Mouse (Mus musculus): Measurements from ENCODE around the gene Fes. TPM values are rescaled to one million over a fixed set of nuclear protein-coding genes. Genes with fewer than 3 reads are reported as not detected.

Gene Fes
- polyA plus RNA-seq (2015; fragmentation: Nextera tagmentation; extraction: Ambion mirVana): 2.5 and 5.3 TPM in 2 replicates

DNA sequence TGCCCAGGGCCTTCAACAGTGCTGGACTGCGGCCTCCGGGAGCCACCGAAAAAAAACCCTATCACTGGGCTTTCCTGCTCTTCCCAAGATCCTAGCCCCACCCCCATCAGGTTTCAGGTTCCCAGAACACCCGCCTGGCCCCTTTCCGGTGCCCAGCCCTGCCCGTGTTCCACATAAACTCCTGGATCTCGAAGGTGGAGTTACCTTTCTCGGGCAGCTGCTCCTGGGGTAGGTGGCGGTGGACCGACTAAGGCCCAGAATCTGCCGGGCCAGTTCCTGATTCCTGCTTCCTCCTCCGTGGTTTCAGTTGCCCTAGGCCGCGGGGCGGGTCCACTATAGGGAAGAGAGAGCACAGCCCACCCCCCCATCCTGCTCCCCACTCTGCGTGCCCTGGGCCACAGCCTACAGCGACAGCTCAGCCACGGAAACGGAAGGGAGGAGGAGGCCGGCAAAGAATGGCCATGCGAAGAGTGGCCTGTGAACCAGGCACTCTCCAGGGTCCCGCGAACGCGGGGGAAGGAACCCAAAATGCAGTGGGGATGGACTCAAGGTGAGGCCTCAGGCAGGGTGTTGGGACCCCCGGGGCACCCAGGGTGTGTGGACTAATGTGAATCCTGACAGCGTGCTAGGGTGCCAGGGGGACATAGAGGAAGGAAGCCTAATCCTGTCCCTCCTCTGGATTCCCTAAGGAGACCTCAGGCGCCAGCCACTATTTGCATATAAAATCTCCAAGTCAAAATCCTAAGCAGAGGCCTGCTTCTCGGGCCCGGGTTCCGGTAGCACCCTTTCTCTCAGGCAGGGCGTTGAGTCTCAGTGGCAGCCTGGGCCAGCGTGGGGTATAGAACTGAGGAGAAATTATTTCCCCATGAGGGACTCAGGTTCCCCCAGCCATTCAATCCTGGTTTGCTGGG is at the start of gene Fes:
TSS of gene Fes (minus strand) at position 314 of the 911 bp plus-strand sequence.

GRCm38 (mm10) chr7:80405188-80405695 is 17.5 kb upstream of the Fes start, which contains the start of gene Furin:
Gene Furin, minus strand, starts transcription at chr7:80405436.

DNA sequence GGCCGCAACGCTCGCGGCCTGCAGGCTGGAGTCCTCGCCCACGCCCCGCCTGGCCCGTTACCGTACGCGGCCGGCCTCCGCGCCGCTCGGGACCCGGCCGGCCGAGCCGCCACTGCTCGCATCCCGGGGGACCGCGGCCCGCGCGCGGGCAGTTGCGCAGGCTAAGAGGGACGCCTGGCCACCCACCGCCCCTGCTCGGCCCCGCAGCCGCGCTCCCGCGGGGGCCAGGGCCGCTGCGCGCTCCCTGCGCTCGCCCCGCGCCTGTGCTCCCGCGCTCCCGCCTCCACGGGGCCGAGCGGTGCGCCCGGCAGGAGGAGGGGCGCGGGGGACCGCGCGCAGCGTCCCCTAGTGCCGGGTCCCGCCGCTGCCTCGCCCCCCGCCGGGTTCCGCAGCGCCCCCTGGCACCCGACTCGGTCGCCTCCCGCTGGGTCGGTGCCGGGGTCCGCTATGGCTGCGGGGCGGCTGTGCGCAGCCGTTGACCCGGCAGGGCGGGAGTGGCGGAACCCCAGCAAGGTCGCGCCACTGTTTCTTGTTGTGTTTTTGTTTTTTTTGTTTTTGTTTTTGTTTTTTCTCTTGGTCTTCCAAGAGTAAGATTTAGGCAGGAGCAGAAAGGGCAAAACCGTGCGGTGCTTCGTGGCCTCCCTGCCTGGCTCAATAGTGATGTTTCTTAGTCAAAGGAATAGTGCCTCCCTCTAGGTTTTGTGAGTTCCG is 16.6 kb downstream of the Fes start, which contains the start of gene Man2a2:
TSS of gene Man2a2 (minus strand) at position 335 of the 711 bp plus-strand sequence.

GRCm38 (mm10) chr7:80342858-80343257 is 44.9 kb downstream of the Fes start, which contains the start of gene Hddc3:
Gene Hddc3, plus strand, starts transcription at chr7:80343104.

GRCm38 (mm10) chr7:80340793-80341192 is 47.0 kb downstream of the Fes start, which contains the start of gene Unc45a:
Gene Unc45a, minus strand, starts transcription at chr7:80341005.

Other genes starting within 250 kb of the Fes start
- 27.4 and 30.5 TPM in 2 replicates for gene Sema4b, start 201.1 kb downstream of the Fes start, polyA plus RNA-seq (2015; fragmentation: Nextera tagmentation; extraction: Ambion mirVana)
- gene Cib1, start 155.1 kb downstream of the Fes start, polyA plus RNA-seq (2015; fragmentation: Nextera tagmentation; extraction: Ambion mirVana): 52.4 and 60.6 TPM in 2 replicates
- 3.7 and 3.8 TPM in 2 replicates for gene Gdpgp1, start 155.1 kb downstream of the Fes start, polyA plus RNA-seq (2015; fragmentation: Nextera tagmentation; extraction: Ambion mirVana)
- 3.4 and 4.0 TPM in 2 replicates for gene Ttll13, start 141.6 kb downstream of the Fes start, polyA plus RNA-seq (2015; fragmentation: Nextera tagmentation; extraction: Ambion mirVana)
- gene Ngrn, start 126.7 kb downstream of the Fes start, polyA plus RNA-seq (2015; fragmentation: Nextera tagmentation; extraction: Ambion mirVana): 68.1 and 72.3 TPM in 2 replicates
- 13.5 and 17.8 TPM in 2 replicates for gene Vps33b, start 118.3 kb downstream of the Fes start, polyA plus RNA-seq (2015; fragmentation: Nextera tagmentation; extraction: Ambion mirVana)
- gene Prc1, start 93.5 kb downstream of the Fes start, polyA plus RNA-seq (2015; fragmentation: Nextera tagmentation; extraction: Ambion mirVana): 21.9 and 23.5 TPM in 2 replicates
- 8.0 and 12.1 TPM in 2 replicates for gene Rccd1, start 63.5 kb downstream of the Fes start, polyA plus RNA-seq (2015; fragmentation: Nextera tagmentation; extraction: Ambion mirVana)
- 41.4 and 45.2 TPM in 2 replicates for gene Unc45a, start 46.9 kb downstream of the Fes start, polyA plus RNA-seq (2015; fragmentation: Nextera tagmentation; extraction: Ambion mirVana)
- gene Hddc3, start 44.8 kb downstream of the Fes start, polyA plus RNA-seq (2015; fragmentation: Nextera tagmentation; extraction: Ambion mirVana): 18.0 and 18.5 TPM in 2 replicates
- gene Man2a2, start 16.6 kb downstream of the Fes start, polyA plus RNA-seq (2015; fragmentation: Nextera tagmentation; extraction: Ambion mirVana): 17.2 and 21.7 TPM in 2 replicates
- 6.8 and 7.7 TPM in 2 replicates for gene Furin, start 17.5 kb upstream of the Fes start, polyA plus RNA-seq (2015; fragmentation: Nextera tagmentation; extraction: Ambion mirVana)
- 4.2 and 4.9 TPM in 2 replicates for gene Blm, start 147.2 kb upstream of the Fes start, polyA plus RNA-seq (2015; fragmentation: Nextera tagmentation; extraction: Ambion mirVana)

Measured in neural tube, postnatal 0 days (tissue).